Mouse (Mus musculus): ENCODE measurements around the gene Ensa.
"Not testable (repeated sequence)": the region's sequence is repeated elsewhere in the genome, so short reads cannot be mapped to it uniquely, and the experiment has no call there.

Gene Ensa

GRCm38 (mm10) chr3:95643097-95643496 lies 18.3 kb downstream of the Ensa start:
- DNase-seq (ENCODE audit: low spot score in 2 of 2) = no peak

- no peak for DNase-seq (ENCODE audit: low spot score in 2 of 2)
Measured at GRCm38 (mm10) chr3:95645313-95646235, 20.8 kb downstream of the Ensa start.

- DNase-seq (ENCODE audit: low spot score in 2 of 2) = no peak
Measured at GRCm38 (mm10) chr3:95648016-95648415, 23.2 kb downstream of the Ensa start.

GRCm38 (mm10) chr3:95650276-95651032 lies 25.7 kb downstream of the Ensa start:
- DNase-seq (ENCODE audit: low spot score in 2 of 2) = no peak

GRCm38 (mm10) chr3:95651033-95651373 lies 26.2 kb downstream of the Ensa start:
- DNase-seq (ENCODE audit: low spot score in 2 of 2) = no peak

- no peak for DNase-seq (ENCODE audit: low spot score in 2 of 2)
Measured at GRCm38 (mm10) chr3:95651391-95652203, 26.8 kb downstream of the Ensa start.

GRCm38 (mm10) chr3:95652204-95652811 lies 27.5 kb downstream of the Ensa start:
- no peak for DNase-seq (ENCODE audit: low spot score in 2 of 2)

GRCm38 (mm10) chr3:95652871-95653270 lies 28.1 kb downstream of the Ensa start:
- no peak for DNase-seq (ENCODE audit: low spot score in 2 of 2)

GRCm38 (mm10) chr3:95653473-95654034 lies 28.8 kb downstream of the Ensa start:
- DNase-seq (ENCODE audit: low spot score in 2 of 2) = no peak

- DNase-seq (ENCODE audit: low spot score in 2 of 2) = not testable (repeated sequence)
Measured at GRCm38 (mm10) chr3:95654371-95654770, 29.6 kb downstream of the Ensa start.

- DNase-seq (ENCODE audit: low spot score in 2 of 2) = no peak
Measured at GRCm38 (mm10) chr3:95655437-95655836, 30.6 kb downstream of the Ensa start.

GRCm38 (mm10) chr3:95657108-95657507 lies 32.3 kb downstream of the Ensa start:
- no peak for DNase-seq (ENCODE audit: low spot score in 2 of 2)

- no peak for DNase-seq (ENCODE audit: low spot score in 2 of 2)
Measured at GRCm38 (mm10) chr3:95657711-95658110, 32.9 kb downstream of the Ensa start.

GRCm38 (mm10) chr3:95658236-95658867 lies 33.6 kb downstream of the Ensa start, which contains the start of gene Mcl1:
TSS of gene Mcl1 (plus strand) at chr3:95658788.
- peak; percentile 92 to 95 for DNase-seq (ENCODE audit: low spot score in 2 of 2)

GRCm38 (mm10) chr3:95658868-95659712 lies 34.3 kb downstream of the Ensa start:
- DNase-seq (ENCODE audit: low spot score in 2 of 2) = peak; percentile 69 to 73

GRCm38 (mm10) chr3:95659948-95660347 lies 35.2 kb downstream of the Ensa start:
- DNase-seq (ENCODE audit: low spot score in 2 of 2) = no peak

- DNase-seq (ENCODE audit: low spot score in 2 of 2) = no peak
Measured at GRCm38 (mm10) chr3:95660788-95661478, 36.1 kb downstream of the Ensa start.

- no peak for DNase-seq (ENCODE audit: low spot score in 2 of 2)
Measured at GRCm38 (mm10) chr3:95661945-95662715, 37.3 kb downstream of the Ensa start.
